Mouse (Mus musculus) left cerebral cortex, postnatal 25 days (tissue): ENCODE measurements around the gene Mcts2. TPM values are rescaled to one million over a fixed set of nuclear protein-coding genes. Genes with fewer than 3 reads are reported as not detected.

Experiments
- total RNA-seq, 2 experiments: library from RNA; stranded (reverse); gene quantifications; 2 replicates each; pipeline ENCODE4 v1.2.3; 2021

The Mcts2 gene
- total RNA-seq, 2 experiments from 2014 or later = 21.3 to 24.5 TPM

Other genes with a start within 250 kb of the Mcts2 start
- not detected for gene Defb23, start 222.4 kb upstream of the Mcts2 start, total RNA-seq
- not detected for gene Defb20, start 210.0 kb upstream of the Mcts2 start, total RNA-seq
- not detected for gene Defb22, start 196.9 kb upstream of the Mcts2 start, total RNA-seq
- gene Defb26, start 175.3 kb upstream of the Mcts2 start, total RNA-seq = not detected
- not detected for gene Defb28, start 168.8 kb upstream of the Mcts2 start, total RNA-seq
- not detected for gene Defb29, start 146.9 kb upstream of the Mcts2 start, total RNA-seq
- gene Gm17416, start 117.7 kb upstream of the Mcts2 start, total RNA-seq = not detected
- gene Defb21, start 114.3 kb upstream of the Mcts2 start, total RNA-seq = not detected
- gene Defb19, start 106.7 kb upstream of the Mcts2 start, total RNA-seq = not detected
- gene Defb45, start 87.6 kb upstream of the Mcts2 start, total RNA-seq = not detected
- gene Defb36, start 82.7 kb upstream of the Mcts2 start, total RNA-seq = not detected
- gene Defb25, start 64.0 kb upstream of the Mcts2 start, total RNA-seq = not detected
- gene Rem1, start 60.1 kb upstream of the Mcts2 start, total RNA-seq = 1 to 10 TPM; 1.1 TPM
- gene H13, start 17.6 kb upstream of the Mcts2 start, total RNA-seq = 10 to 100 TPM; 73.1 to 85.4 TPM
- gene Id1, start 49.2 kb downstream of the Mcts2 start, total RNA-seq = 10 to 100 TPM; 19.9 to 30.4 TPM
- 1 to 10 TPM; 1.8 to 2.6 TPM for gene Cox4i2, start 67.1 kb downstream of the Mcts2 start, total RNA-seq
- gene Bcl2l1, start 144.7 kb downstream of the Mcts2 start, total RNA-seq = 100 to 1,000 TPM; 128 to 138 TPM
- 1 to 10 TPM; 1.7 to 2.2 TPM for gene Tpx2, start 160.9 kb downstream of the Mcts2 start, total RNA-seq
- not detected for gene Mylk2, start 224.3 kb downstream of the Mcts2 start, total RNA-seq
- 1 to 10 TPM; 1.0 TPM for gene Foxs1, start 246.2 kb downstream of the Mcts2 start, total RNA-seq